8 mouse cellular contexts compared by ENCODE assay signal in genomic region chr9:57817220-57817667, GRCm38 (mm10). TPM values are rescaled to one million over a fixed set of nuclear protein-coding genes. Genes with fewer than 3 reads are reported as not detected.
A peak's percentile ranks its signal among the peaks of the same experiment; 100 is the strongest.
DNase-seq lines count a peak whose midpoint lies in the region; ATAC-seq lines count a peak whose summit lies in the region.
"Had no signal": no experiment of that assay in that cellular context is flagged by ENCODE, and none has a peak within 500 bp of the region (broad histone marks: within the 10 kb centered on the region; RNA-seq: fewer than 3 reads in every experiment).

No protein-coding gene starts in this region.

- H3K4me1 ChIP-seq in embryonic facial prominence, embryonic 14.5 days (ENCODE audit: control insufficient read depth, insufficient read depth, low read length): peaks cover 41% of the 10 kb centered on the region
- H3K4me1 ChIP-seq in midbrain, embryonic 11.5 days (ENCODE audit: control insufficient read depth, insufficient read depth, low read length): peaks cover 33% of the 10 kb centered on the region

- ATAC-seq in embryonic facial prominence, embryonic 14.5 days (ENCODE audit: low read depth): peak; percentile 55; the same call in 1 of the 2 replicates
- ATAC-seq in midbrain, embryonic 11.5 days (ENCODE audit: low FRiP score): peak; percentile 50; the same call in 1 of the 2 replicates

- H3K9me3 ChIP-seq in embryonic facial prominence, embryonic 14.5 days (ENCODE audit: control insufficient read depth, low read length): no peaks in the 10 kb centered on the region
- H3K9me3 ChIP-seq in midbrain, embryonic 11.5 days (ENCODE audit: control insufficient read depth, low read length): no peaks in the 10 kb centered on the region

- no peak overlapping the region for H3K9ac ChIP-seq in embryonic facial prominence, embryonic 14.5 days (ENCODE audit: low read depth, low read length)
- H3K9ac ChIP-seq in midbrain, embryonic 11.5 days (ENCODE audit: low read length): no peak overlapping the region

- WGBS in embryonic facial prominence, embryonic 14.5 days: 8% methylated on average over 6 of the region's 6 CpGs
- 4% methylated on average over 6 of the region's 6 CpGs for WGBS in midbrain, embryonic 11.5 days

- peak; percentile 91 for DNase-seq in R1 (ENCODE audit: low read depth, low spot score)
- peak; percentile 56 for DNase-seq in embryonic facial prominence, embryonic 14.5 days (ENCODE audit: low spot score)
- peak; percentile 50 for DNase-seq in kidney, adult 9 months
- peak; percentile 87 for DNase-seq in midbrain, embryonic 11.5 days (ENCODE audit: low spot score, missing footprints)
- no peak for DNase-seq in layer of hippocampus, adult 11-12 months (ENCODE audit: low spot score)
- no peak for DNase-seq in adrenal gland, postnatal 25 days
- no peak for DNase-seq in urinary bladder, postnatal 4 days (ENCODE audit: low spot score in 2 of 2)

- no peaks in the 10 kb centered on the region for H3K27me3 ChIP-seq in embryonic facial prominence, embryonic 14.5 days (replicated peaks; ENCODE audit: control insufficient read depth, insufficient read depth, low read length)
- H3K27me3 ChIP-seq in midbrain, embryonic 11.5 days (ENCODE audit: control insufficient read depth, insufficient read depth, low read length): no peaks in the 10 kb centered on the region

- no peaks in the 10 kb centered on the region for H3K36me3 ChIP-seq in embryonic facial prominence, embryonic 14.5 days (ENCODE audit: control insufficient read depth, insufficient read depth, low read length)
- no peaks in the 10 kb centered on the region for H3K36me3 ChIP-seq in midbrain, embryonic 11.5 days (ENCODE audit: control insufficient read depth, insufficient read depth, low read length)

- no peak overlapping the region for H3K27ac ChIP-seq in embryonic facial prominence, embryonic 14.5 days (replicated peaks; ENCODE audit: low read depth, low read length)
- peak overlapping the region; percentile 38; the same call in 1 of the 2 replicates for H3K27ac ChIP-seq in midbrain, embryonic 11.5 days (ENCODE audit: low read depth, low read length)
- H3K27ac ChIP-seq: macrophage had no signal

- H3K4me2 ChIP-seq in embryonic facial prominence, embryonic 14.5 days (ENCODE audit: low read depth, low read length): no peak overlapping the region; the same call in 1 of the 2 replicates
- no peak overlapping the region for H3K4me2 ChIP-seq in midbrain, embryonic 11.5 days

- no peak overlapping the region for H3K4me3 ChIP-seq in embryonic facial prominence, embryonic 14.5 days (ENCODE audit: low read depth, low read length)
- H3K4me3 ChIP-seq in midbrain, embryonic 11.5 days (ENCODE audit: low read depth, low read length): no peak overlapping the region

RNA-seq across cellular contexts. Expression of gene Arid3b, which starts 19.3 kb away (rescaled TPM):
- 3.8 and 4.1 TPM in 2 replicates for polyA plus RNA-seq in embryonic facial prominence, embryonic 14.5 days (2014; fragmentation: Nextera tagmentation; extraction: Ambion mirVana)
- polyA plus RNA-seq in midbrain, embryonic 11.5 days (2014; fragmentation: Nextera tagmentation; extraction: Ambion mirVana): 22.0 and 25.7 TPM in 2 replicates
- 3.9 and 4.9 TPM in 2 replicates for total RNA-seq in adrenal gland, postnatal 25 days (2021)

RNA-seq across cellular contexts. Expression of gene Clk3, which starts 51.6 kb away (rescaled TPM):
- 54.7 and 59.6 TPM in 2 replicates for polyA plus RNA-seq in embryonic facial prominence, embryonic 14.5 days (2014; fragmentation: Nextera tagmentation; extraction: Ambion mirVana)
- polyA plus RNA-seq in midbrain, embryonic 11.5 days (2014; fragmentation: Nextera tagmentation; extraction: Ambion mirVana): 84.2 and 91.6 TPM in 2 replicates
- total RNA-seq in adrenal gland, postnatal 25 days (2021): 71.1 and 91.1 TPM in 2 replicates

Comparison
In these comparisons a context has a peak if more than half of its experiments do, and no peak if none do; other contexts are left out.
1. DNase-seq: peak in R1 (single experiment), embryonic facial prominence, embryonic 14.5 days (single experiment), kidney, adult 9 months (single experiment) and midbrain, embryonic 11.5 days (single experiment); none in layer of hippocampus, adult 11-12 months (single experiment), adrenal gland, postnatal 25 days (single experiment) and urinary bladder, postnatal 4 days (0 of 2).